Mouse (Mus musculus): ENCODE results near the gene Inha. TPM values are rescaled to one million over a fixed set of nuclear protein-coding genes. Genes with fewer than 3 reads are reported as not detected.

Inha gene
- total RNA-seq, 2 experiments from 2014 or later = not detected

DNA sequence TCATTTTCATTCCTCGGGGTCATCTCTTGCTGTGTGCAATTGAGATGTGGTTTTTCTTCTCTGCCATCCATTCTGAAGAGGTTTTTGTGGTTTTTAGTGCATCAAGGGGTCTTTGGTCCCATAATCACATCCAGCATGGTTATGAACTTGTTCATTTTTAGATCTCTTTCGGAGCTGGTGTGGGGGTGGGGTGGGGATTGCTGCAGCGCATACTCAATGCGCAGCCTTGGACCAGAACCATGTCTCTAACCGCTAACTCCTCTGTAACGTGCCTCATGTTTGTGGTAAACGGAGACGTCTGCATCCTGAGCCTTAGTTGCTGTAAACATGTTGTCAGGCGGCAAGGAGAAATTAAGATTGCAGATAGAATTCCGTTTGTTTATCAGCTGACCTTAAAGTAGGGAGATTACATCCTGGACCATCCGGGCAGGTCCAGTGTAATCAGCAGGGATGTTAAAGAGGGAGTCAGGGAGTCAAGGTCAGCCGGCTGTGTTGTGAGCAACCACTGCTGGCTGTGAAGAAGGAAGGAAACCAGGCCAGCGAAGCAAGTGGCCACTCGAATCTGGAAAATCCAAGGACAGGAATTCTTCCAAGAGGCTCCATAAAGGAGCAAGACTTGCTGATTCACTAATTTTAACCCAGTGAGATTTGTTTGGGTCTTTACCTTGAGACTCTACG is 10.0 kb downstream of the Inha start:
- no peak for ATAC-seq (replicated peaks; ENCODE audit: low FRiP score, poor library complexity, severe bottlenecking)

DNA sequence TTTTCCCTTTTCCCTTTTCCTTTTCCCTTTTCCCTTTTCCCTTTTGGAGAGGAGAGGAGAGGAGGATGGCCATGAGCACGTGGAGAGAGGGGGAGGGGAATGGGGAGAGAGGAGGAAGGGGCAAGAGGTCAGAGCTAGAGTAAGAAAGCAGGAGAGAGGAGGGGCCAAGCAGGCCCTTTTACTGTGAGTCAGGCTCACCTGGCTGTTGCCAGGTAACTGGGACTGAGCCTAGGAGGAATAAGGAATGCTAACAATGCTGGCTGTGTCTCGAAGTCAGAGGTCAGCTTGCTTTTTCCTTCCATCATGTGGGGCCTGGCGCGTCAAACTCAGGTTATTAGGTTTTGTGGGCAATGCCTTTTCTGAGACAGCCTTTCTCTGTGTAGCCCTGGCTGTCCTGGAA is 11.1 kb downstream of the Inha start:
- no peak for ATAC-seq (replicated peaks; ENCODE audit: low FRiP score, poor library complexity, severe bottlenecking)

DNA sequence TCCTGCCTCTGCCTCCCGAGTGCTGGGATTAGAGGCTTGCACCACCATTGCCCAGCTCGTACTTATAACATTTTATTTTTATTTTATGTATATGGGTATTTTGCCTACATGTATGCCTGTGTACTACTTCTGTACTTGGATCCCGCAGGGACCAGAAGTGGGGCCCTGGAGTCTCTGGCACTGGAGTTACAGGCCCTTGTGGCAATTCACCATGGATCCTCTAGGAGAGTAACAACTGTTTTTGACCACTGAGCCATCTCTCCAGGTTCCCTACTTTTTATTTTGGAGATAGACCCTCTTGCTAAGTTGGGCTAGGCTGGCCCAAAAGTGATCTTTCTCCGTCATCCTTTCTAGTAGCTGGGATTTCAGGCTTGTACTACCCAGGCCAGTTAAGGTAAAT is 11.6 kb downstream of the Inha start:
- no peak for ATAC-seq (replicated peaks; ENCODE audit: low FRiP score, poor library complexity, severe bottlenecking)

DNA sequence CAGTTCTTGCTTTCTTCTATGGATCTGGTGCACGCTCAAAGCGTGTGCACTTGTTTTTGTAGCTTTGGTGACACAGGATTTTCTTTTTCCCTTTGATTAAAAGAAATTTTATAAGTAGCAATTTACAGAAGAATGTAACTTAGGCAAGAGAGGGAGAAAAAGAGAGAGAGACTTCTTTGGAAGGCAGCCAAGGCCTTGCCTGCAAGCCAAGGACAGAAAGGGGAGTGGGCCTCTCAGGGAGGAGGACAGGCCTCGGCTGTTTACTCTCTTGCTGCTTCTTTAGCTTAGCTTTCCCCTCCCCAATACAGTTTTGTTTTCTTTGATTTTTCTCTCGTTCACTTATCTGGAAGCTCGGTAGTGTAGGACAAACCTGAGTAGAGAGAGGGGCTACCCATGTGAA is 12.7 kb downstream of the Inha start:
- no peak for ATAC-seq (replicated peaks; ENCODE audit: low FRiP score, poor library complexity, severe bottlenecking)

DNA sequence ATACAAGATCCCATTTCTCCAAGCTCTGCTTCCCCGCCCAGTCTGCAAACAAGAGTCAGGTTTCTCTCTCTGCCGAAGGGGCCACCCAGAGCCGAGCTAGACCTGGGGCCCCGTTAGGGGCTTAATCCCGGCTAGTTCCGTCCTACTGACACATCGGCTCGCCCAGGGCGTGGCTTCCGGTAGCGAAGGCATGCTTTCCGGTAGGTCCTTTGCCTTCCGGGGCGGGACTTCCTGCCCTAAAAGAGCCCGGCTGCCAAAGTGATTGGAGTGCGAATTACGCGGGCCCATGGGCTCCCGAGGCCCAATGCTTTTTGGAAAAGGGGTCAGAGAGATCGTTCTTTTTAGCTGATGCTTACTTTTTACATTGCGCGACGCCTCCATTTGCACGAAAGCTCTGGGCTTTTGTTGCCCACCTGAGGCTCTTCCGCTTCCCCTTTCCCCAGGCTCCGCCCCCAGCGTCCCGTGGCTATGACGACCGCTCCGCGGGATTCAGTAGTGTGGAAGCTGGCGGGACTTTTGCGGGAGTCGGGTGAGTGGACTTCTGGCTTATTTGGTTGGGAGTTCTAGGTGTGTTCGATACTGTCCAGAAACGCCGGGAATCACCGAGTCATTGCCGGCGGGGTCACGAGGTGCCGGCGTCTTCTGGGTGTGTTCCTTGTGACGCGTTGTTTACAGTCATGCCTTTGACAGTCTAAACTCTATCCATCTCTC is 14.6 kb downstream of the Inha start, which contains the start of gene Stk11ip:
TSS of gene Stk11ip (plus strand) at position 209 of the 711 bp plus-strand sequence.
- ATAC-seq (replicated peaks; ENCODE audit: low FRiP score, poor library complexity, severe bottlenecking) = peak; percentile 95

DNA sequence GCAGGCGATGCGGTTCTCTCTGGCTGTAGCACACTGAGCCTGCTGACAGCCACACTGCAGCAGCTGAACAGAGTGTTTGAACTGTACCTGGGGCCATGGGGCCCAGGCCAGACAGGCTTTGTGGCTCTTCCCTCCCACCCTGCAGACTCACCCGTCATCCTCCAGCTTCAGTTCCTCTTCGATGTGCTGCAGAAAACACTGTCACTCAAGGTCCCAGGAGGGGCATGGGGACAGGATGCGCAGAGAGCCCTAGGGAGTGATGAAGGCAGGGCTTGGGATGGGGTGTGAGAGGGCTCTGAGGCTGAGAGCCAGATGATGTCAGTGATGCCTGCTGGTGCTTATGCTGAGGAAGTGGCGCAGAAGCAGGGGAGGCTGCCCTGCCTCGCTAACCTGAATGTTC is 17.8 kb downstream of the Inha start:
- ATAC-seq (replicated peaks; ENCODE audit: low FRiP score, poor library complexity, severe bottlenecking) = no peak

DNA sequence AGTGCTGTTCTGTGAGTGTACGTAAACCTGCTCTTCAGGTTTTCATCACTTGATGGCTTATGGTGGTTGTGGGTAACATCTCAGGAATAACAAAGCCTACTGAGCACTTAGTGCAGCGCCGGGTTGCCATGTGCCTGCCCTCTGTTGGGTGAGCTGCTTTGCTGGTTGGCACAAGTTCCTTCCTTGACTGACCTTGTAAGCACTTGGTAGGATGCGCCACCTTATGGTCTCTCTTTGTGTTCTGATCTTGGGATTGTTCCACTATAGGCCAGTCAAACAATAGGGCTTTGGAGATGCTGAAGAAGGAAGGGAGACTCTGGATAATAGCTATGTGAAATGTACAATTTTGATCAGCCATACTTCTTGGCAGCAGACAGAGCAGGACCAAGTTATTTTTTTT is 23.7 kb downstream of the Inha start:
- ATAC-seq (replicated peaks; ENCODE audit: low FRiP score, poor library complexity, severe bottlenecking) = no peak

DNA sequence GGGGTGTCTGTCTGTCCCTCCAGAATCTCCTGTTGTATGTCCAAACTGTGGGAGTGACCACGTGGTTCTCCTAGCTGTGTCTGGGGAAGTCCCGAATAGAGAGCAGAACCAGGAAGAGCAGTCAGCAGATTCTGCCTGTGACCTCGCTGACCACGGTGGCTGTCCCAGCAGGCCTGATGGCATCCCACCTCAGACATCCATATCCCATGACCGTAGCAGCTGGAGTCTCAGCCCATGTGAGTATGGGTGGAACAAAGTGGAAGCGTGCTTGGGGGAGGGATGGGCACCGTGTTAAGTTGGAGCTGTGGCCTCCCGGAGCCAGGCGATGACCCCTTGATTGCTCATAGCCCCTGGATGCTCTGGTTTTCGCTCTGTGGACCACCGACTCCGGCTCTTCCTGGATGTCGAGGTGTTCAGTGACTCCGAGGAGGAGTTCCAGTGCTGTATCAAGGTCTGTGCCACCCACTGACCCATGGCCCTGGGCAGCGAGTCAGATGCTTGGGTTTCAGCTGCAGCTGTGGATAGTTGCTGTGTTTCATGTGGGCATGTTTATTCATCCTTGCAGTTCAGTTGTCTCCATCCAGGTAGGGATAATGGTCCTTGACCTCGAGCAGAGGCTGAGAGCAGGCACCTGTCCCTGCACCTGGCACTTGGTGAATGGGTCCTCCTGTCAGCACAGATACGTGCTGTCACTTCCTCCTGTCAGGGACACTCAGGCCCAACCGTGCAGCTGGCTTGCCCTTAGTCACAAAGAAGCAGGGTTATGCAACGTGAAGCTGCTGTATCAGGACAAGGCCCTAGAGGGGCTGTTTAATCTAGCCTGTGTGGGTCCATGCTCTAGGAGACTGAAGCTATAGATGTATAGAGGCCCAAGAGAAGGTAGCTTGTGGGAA is 25.6 kb downstream of the Inha start:
- ATAC-seq (replicated peaks; ENCODE audit: low FRiP score, poor library complexity, severe bottlenecking) = no peak

DNA sequence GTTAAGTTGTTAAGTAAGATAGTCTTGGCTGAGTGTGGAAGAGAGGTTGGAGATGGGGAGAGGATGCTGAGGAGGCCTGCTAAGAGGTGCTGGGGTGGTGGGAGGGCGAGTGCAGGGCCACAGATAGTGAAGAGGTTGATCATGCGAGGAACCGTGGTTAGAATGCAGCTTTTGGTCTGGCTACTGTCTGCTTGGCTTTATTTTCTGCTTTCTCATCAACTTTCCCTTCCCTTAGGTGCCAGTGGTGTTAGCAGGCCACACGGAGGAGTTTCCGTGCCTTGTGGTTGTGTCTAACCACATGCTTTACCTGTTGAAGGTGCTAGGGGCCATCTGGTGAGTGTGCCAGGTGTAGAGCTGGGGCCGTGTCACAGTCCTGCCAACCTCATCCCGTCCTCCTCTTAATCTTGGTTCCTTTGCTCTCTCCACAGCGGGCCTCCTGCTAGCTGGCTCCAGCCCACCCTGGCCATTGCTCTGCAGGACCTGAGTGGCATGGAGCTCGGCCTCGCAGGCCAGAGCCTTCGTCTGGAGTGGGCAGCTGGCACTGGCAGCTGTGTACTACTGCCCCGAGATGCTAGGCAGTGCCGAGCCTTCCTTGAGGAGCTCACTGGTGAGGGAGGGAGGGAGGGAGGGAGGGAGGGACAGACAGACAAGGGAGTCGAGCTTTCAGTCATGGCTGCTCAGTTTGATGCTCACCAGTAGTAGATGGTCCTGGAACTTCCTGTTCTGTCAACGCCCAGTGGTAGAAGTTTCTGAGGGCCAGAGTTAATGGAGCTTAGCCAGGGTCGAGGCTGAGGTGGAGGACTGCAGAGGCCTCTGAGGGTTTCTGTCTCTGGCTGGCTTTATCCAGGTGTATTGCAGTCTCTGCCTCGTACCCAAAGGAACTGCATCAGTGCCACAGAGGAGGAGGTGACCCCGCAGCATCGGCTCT is 26.7 kb downstream of the Inha start:
- no peak for ATAC-seq (replicated peaks; ENCODE audit: low FRiP score, poor library complexity, severe bottlenecking)

DNA sequence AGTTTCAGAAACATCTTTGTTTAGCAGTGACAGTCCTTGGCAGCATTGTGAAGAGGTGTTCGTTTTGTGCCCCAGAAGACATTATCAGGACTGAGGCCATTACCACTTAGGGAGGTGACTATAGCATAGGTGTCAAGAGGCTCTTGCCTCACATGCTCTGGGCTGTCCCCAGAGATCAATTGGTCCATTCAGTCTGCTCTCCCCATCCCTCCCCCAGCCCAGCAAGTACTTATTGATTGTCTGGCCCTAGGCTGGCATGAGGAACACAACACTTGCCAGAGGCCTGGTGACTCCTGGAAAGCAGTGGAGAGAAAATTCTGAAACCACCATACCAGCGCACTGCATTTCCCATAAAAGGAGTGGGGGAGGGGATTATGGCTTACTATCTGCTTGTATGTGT is 30.7 kb downstream of the Inha start:
- ATAC-seq (replicated peaks; ENCODE audit: low FRiP score, poor library complexity, severe bottlenecking) = no peak

DNA sequence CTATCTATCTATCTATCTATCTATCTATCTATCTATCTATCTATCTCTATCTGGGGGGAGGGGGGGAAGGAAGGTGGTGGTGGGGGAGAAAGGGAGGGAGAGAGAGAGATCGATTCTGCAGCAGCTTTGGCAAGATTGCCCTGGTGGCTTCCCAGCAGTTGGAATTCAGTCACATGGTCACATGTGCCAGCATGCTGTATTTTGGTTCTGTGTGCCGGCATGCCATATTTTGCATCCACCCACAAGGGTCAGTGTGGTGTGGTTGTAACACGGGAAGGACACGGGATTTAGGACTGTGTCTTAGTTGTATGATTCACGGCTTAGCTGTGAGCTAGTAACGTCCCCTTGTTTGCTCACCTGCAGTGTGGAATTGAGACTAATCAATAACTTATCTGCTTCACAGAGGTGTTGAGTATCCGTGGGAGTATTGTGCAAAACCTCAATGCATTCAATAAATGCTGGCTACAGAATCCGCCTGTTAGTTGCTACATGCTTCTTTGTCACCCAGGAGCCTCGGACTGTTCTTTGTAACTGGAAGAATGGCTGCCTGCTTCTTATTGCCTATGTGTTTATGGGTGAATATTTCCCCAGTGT is 31.8 kb downstream of the Inha start:
- ATAC-seq (replicated peaks; ENCODE audit: low FRiP score, poor library complexity, severe bottlenecking) = no peak

DNA sequence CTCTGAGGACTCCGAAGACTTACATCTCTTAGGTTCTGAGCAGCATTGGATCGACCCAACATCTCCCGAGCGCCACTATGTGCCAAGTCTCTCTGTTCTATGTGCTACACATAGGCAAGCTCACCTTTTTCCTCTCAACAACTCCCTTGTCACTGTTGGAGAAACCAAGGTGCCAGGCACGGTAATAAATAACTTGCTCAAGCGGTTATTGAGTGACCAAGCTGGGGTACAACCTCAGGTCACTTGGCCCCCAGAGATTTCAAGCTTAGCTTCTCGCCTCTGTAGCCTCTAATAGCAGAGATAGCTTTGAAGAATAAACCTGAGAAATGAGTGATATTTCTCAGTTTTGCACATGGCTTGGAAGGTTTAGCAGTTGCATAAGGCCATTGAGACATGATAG is 34.6 kb downstream of the Inha start:
- no peak for ATAC-seq (replicated peaks; ENCODE audit: low FRiP score, poor library complexity, severe bottlenecking)

DNA sequence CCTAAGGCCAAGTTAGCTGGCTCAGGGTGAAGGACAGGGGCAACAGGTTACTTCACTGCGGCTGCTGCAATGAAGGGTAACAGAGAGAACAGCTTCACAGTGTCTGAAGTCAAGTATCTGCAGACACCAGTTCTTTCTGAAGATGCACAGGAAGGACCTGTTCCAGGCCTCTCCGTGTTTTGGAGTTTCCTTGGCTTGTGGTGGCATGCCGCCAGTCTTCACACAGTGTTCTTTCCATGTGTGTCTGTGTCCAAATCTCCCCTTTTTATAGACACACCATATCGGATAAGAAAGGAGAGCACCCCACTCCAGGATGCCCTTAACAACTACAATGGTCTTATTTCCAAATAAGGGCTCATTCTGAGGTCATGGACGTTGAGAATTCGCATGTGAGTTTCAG is 37.5 kb downstream of the Inha start:
- no peak for ATAC-seq (replicated peaks; ENCODE audit: low FRiP score, poor library complexity, severe bottlenecking)

DNA sequence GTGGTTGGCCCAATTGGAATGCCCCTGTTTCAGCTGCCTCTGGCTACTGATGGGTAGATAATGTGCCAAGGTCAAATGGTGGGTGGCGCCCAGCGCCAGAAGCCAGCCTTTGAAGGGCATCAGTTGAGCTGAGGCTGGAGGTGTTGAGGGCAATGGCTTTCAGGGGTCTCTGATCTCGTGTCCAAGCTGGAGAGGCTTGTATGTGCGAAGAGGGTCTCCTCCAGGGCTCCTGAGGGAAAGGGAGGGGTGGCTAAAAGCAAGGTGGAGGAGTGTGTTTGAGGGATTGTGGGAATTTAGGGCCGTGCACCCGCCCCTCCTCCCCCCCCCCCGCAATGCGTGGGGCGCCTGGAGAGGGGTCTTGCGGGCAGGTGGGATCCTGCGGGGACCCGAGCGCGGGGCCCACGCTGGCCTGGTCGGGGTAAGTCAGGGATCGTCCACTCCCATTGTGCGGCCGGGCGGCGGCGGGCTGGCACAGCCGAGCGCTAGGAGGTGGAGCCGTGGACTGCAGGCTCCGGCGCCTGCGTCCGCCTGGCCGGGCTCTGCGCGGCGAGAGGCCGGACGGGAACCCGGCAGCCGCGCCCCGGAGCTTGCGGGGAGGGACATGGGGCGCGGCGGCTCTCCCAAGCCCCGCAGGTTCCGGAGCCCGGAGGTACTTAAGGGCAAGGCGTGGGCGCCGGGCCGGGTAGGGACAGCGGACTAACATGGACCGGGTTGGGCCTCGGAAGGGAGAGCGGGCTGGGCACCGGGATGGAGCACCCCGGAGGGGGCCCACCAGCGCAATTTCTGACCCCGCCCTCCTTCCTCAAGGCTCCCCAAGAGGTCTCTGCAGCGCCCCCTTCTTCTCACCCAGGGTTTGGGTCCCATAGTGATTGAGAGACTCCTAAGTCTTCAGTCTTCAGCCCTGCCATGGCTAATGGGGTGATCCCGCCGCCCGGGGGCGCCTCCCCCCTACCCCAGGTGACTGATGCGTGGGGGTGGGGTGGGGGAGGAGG is 39.4 kb downstream of the Inha start, which contains the start of gene Slc4a3:
TSS of gene Slc4a3 (plus strand) at position 302 of the 992 bp plus-strand sequence.
- ATAC-seq (replicated peaks; ENCODE audit: low FRiP score, poor library complexity, severe bottlenecking) = no peak

DNA sequence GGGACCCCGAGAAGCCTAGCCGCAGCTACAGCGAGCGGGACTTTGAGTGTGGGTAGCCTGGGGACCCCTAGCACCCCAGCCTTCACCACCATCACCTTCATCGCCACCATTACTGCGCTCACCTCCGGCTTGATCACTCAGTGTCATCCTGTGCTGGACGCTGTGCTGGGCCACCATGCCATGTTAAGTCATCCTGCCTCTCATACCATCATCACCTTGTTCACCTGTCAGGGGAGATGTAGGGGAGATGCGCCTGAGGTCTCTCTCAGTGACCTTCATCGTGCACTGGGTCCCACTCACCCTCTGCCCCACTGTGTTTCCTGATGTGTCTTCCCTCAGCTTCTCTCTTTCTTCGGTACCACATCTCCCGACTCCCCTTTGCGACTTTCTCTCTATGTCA is 40.5 kb downstream of the Inha start:
- ATAC-seq (replicated peaks; ENCODE audit: low FRiP score, poor library complexity, severe bottlenecking) = no peak

DNA sequence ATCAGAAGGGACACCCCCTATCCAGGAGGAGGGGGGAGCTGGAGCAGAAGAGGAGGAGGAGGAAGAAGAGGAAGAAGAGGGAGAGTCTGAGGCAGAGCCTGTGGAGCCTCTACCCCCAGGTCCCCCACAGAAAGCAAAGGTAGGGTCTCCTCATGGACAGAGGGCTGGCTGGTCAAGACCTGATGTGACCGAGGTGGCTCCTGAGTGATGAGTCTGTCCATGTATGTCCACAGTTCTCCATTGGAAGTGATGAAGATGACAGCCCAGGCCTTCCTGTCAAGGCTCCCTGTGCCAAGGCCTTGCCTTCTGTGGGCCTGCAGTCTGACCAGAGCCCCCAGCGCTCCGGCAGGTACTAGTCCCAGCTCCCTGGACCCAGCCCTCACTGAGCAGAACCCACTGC is 41.2 kb downstream of the Inha start:
- ATAC-seq (replicated peaks; ENCODE audit: low FRiP score, poor library complexity, severe bottlenecking) = no peak

DNA sequence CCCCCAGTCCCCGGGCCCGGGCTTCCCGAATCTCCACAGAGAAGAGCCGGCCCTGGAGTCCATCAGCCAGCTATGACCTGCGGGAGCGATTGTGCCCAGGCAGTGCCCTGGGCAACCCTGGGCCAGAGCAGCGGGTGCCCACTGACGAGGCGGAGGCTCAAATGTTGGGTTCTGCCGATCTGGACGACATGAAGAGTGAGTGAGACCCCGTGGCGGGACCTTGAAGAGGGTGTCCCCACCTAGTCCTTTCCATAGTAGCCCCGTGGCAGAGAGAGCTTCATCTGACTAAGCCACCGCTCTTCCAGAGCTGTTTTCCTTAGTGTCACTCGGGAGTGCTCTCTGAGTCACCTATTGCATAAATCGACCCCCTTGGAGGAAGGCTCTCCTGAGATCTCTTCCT is 42.0 kb downstream of the Inha start:
- ATAC-seq (replicated peaks; ENCODE audit: low FRiP score, poor library complexity, severe bottlenecking) = no peak

All from erythroid progenitor cell, adult 5-6 weeks (primary cell).